Mouse (Mus musculus) urinary bladder, postnatal 14 days (tissue): ENCODE results near the gene Ugt1a1.
A peak's percentile ranks its signal among the peaks of the same experiment; 100 is the strongest.
"Not testable (repeated sequence)": the region's sequence is repeated elsewhere in the genome, so short reads cannot be mapped to it uniquely, and the experiment has no call there.

Source experiments
- DNase-seq: peaks from one replicate; pipeline ENCODE4 v3.0.0; 2021; ENCODE audit warnings: low spot score

Ugt1a1 gene

GRCm38 (mm10) chr1:88218591-88218990 lies 6.8 kb downstream of the Ugt1a1 start:
- no peak for DNase-seq

- no peak for DNase-seq
These were observed 7.3 kb downstream of the Ugt1a1 start for GRCm38 (mm10) chr1:88219054-88219453.

GRCm38 (mm10) chr1:88220336-88220735 lies 8.6 kb downstream of the Ugt1a1 start:
- peak; percentile 16 for DNase-seq

- DNase-seq, result no peak
These were observed 10.5 kb downstream of the Ugt1a1 start for GRCm38 (mm10) chr1:88222216-88222615.

- DNase-seq, result peak; percentile 5
These were observed 11.3 kb downstream of the Ugt1a1 start for GRCm38 (mm10) chr1:88223011-88223515.

GRCm38 (mm10) chr1:88223591-88223990 lies 11.8 kb downstream of the Ugt1a1 start:
- peak; percentile 8 for DNase-seq

GRCm38 (mm10) chr1:88224029-88224776 lies 12.4 kb downstream of the Ugt1a1 start:
- DNase-seq, result peak; percentile 88

- DNase-seq, result not testable (repeated sequence)
These were observed 13.5 kb downstream of the Ugt1a1 start for GRCm38 (mm10) chr1:88225301-88225700.

- peak; percentile 9 for DNase-seq
These were observed 14.0 kb downstream of the Ugt1a1 start for GRCm38 (mm10) chr1:88225741-88226140.

- peak; percentile 25 for DNase-seq
These were observed 15.1 kb downstream of the Ugt1a1 start, which contains the start of gene Mroh2a for GRCm38 (mm10) chr1:88226670-88227379. TSS of gene Mroh2a (plus strand) at chr1:88226986.

GRCm38 (mm10) chr1:88227482-88227881 lies 15.7 kb downstream of the Ugt1a1 start:
- peak; percentile 8 for DNase-seq

GRCm38 (mm10) chr1:88228121-88228520 lies 16.4 kb downstream of the Ugt1a1 start:
- DNase-seq, result peak; percentile 25

- no peak for DNase-seq
These were observed 17.8 kb downstream of the Ugt1a1 start for GRCm38 (mm10) chr1:88229566-88229965.

- no peak for DNase-seq
These were observed 18.2 kb downstream of the Ugt1a1 start for GRCm38 (mm10) chr1:88229986-88230385.

GRCm38 (mm10) chr1:88230421-88230820 lies 18.7 kb downstream of the Ugt1a1 start:
- no peak for DNase-seq

- DNase-seq, result no peak
These were observed 19.4 kb downstream of the Ugt1a1 start for GRCm38 (mm10) chr1:88230981-88231802.

GRCm38 (mm10) chr1:88231803-88232499 lies 20.2 kb downstream of the Ugt1a1 start:
- no peak for DNase-seq

GRCm38 (mm10) chr1:88232664-88233380 lies 21.1 kb downstream of the Ugt1a1 start:
- no peak for DNase-seq

- no peak for DNase-seq
These were observed 21.9 kb downstream of the Ugt1a1 start for GRCm38 (mm10) chr1:88233421-88234247.

- no peak for DNase-seq
These were observed 22.5 kb downstream of the Ugt1a1 start for GRCm38 (mm10) chr1:88234248-88234610.
